Mouse (Mus musculus) adrenal gland, adult 8-10 months (tissue): Measurements from ENCODE around the gene Atp1a2. TPM values are rescaled to one million over a fixed set of nuclear protein-coding genes. Genes with fewer than 3 reads are reported as not detected.

Source experiments
- DNase-seq: peaks from one replicate; pipeline ENCODE4 v3.0.0; 2022
- total RNA-seq, 4 experiments: library from RNA; stranded (reverse); gene quantifications; 2 replicates each; pipeline ENCODE4 v1.2.4; 2022

The Atp1a2 gene
- total RNA-seq, 4 experiments from 2014 or later = 34.9 to 107 (median 92.5) TPM

DNA sequence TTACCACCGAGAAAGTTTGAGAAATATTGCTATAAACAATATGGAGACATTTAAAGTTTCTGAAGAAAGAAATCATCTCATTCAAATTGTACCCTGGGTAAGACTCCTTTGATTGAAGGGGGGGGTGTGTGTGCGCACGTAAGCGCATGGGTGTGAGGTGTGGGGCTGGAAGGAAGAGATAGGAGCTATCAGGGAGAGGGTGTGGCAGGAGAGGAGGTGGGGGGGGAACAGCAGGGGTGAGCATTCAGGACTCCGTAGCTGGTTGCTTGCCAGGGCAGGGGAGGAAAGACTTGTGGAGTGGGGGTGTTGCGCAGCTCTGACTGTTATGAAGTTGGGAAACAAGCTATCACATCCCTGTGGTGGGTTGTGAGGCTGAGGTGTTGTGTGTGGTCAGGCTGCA is 6.6 kb upstream of the Atp1a2 start:
- DNase-seq = no peak

DNA sequence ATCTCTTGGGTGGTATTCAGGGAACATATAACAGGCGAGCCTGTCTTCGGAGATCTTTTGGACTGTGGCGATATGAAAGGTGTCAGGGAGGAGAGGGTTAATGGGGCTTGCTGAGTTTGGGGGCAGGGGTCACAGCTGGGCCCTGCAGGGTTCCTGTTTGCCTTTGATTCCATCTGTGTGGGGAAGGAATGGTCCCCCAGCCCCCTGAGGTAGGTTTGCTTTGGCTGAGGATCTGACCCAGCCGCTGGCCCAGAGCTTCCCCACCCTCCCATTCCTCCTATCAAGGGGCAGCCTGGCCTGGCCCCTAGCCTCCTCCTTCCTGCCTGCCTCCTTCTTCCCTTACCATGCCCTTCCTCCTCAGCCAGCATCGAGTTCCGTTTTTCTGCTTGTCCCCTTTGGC is 5.0 kb upstream of the Atp1a2 start:
- DNase-seq = no peak

DNA sequence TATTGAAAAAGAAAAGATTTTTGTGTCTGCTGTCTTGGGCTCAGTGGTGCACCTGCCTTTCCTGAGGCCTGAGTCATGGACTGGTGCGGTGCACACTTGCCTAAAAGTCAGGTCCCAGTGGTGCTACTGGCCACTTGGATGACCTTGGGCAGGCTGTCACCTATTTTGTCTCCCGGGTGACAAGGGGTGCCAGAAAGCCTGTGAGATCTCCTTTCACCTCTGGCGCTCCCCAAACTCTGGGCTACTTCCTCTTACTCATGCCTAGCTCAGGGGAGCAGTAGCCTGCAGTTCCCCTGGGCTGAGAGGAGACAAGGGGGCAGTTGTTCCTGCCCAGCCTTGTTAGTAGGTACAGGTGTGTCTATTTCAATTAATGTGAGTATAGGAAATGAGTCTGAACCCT is 4.4 kb upstream of the Atp1a2 start:
- no peak for DNase-seq

DNA sequence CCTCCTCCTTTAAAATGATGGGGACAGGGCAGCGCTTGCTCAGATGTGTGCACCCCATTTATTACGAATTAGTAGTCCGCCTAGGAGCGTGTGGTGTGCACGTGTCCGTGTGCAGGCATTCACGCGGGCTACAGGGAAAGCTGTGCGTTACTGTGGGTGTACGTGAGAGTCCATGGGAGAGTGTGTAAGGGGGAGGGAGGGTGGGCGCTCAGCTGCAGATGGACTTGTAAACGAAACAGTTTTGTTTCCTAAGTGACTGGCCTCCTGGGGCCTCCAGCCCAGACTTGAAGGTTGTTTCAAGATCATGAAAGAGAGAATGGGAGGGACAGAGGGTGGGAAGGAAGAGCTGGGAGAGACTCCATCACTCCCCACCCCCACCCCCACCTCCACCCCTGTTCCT is 3.3 kb upstream of the Atp1a2 start:
- no peak for DNase-seq

DNA sequence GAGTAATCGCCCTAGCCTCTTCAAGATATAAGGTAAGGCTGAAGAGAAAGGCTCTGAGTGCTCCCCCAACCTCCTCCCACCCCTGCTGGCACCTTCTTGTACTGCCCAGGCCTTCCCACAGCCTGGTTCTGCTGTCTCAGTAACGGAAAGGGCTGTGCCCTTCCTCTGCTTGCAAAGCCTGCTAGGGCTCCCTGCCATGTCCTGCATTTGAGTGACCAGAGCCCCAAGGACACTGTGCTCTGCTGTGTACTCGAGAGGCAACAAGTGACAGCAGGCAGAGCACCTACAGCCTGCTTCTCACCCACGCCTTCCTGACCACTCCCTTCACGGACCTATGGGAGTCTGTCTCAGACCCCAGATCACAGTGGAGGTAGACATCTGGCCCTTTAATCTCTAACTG is 2.4 kb upstream of the Atp1a2 start:
- DNase-seq = peak; percentile 67

DNA sequence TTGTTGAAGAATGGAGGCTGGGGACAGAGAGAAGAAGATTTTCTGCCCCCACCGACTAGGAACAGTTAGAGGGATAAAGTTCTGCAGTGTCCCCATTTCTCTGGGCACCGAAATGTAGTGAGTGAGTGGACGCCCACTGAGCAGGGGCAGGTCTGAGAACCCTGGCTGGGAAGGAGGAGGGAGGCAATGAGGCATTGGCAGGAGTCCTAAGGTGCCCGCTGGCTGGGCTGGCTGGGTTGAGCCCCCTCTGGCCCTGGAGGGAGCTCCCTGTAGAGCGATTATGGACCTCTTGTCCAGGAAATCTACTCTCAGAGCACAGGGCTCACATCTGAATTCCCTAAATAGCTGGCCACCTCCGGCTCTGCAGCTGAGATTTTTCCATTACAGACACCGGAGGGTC is 1.7 kb upstream of the Atp1a2 start:
- DNase-seq = no peak

DNA sequence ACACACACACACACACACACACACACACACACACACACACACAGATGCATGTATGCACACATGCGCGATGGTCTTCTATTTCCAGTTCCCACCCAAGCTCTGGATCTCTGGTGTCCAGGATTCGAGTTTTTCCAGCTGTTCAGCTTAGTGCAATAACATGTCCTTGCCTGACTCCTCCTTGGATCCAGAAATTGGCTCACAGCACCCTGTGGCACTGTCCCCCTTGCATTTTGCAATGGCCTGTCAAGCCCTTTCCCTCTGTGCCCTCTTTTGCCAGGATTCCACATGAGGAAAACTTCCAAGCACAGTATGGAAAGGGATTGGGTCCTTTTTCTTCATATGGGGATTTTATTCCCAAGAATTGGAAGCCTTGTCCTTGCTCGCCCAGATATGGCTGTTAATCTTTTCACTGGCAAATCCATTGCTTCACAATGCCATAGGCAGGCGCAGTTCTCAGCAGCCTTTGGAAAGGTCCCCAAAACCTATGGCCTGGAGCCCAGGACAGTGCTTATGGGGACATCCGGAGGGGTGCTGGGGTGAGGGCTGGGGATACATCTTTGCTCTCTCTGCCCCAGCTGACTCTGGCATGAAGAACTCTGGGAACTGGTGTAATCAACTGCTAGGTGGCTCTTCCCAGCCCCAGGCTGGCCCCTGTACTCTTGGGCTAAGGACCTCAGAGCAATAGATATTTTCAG is 901 bp downstream of the Atp1a2 start:
- DNase-seq = no peak

DNA sequence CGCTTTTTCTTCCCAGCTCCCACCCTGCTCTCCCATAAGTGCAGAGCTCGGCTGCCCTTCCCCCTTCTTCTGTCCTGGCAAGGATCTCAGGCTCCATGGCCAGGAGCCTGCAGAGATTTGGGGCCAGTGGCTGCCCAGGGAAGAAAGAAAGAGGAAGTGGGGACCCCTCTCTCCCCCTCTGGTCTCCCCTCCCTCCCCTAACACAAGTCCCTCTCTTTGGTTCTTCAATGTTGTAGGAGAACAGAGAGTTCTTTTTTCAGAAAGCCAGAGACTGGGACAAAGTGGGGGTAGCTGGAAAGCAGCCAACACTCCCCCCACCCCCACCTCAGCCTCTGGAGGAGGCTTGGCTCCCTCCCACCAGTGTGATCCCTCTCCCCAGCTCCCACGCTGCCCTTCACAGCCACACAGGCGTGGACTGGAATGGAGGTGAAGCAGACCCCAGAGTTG is 2.1 kb downstream of the Atp1a2 start:
- DNase-seq = no peak

DNA sequence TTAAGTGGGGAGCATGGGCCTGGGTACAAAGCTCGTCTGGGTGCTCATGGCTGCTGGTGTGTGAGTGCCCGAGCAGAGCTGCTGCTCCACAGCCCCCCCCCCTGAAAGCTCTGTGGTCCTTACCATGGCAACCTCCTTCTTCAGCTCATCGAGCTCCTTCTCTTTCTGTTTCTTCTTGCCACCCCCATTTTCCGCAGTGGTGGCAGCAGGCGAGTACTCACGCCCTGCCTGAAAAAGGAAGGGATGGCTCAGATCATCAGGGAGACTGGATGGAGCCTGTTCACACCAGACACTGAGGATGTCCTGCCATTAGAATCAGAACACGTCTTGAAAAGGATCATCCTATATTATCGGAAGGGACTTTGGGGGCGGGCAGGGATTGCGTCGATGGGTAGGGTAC is 4.4 kb downstream of the Atp1a2 start:
- DNase-seq = no peak

DNA sequence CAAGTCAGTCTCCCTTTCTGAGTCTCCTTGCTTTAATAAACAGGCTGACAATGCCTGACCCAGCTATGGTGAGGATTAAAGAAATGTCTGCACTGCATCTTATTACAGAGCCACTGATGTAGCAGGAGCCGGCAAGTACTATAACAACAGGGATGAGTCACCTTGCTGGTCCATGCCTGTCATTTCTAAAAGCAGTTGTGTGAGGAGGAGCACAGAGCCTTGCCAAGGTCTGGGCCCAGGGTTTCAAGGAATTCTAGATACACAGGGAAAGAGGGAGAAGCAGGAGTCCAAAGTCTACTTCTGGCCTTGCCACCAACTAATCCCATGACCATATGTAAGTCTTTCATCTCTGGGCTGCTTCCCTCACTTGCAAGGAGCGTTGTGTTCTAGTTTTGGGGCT is 5.0 kb downstream of the Atp1a2 start:
- no peak for DNase-seq

DNA sequence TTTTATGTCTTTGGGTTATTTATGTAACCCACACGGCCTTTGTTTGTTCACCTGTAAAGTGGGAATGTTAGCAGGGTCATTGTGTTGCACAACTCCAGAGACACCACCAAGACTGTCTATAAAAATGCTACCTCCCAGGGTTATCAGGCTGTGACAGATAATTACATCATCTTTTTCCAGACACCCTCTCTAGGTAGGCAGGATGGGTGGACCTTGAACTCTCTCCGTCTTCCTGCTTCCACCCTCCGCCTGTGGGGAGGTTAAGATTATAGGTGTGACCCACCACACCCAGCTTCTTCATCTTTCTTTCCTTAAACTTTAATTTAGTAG is 8.3 kb downstream of the Atp1a2 start:
- DNase-seq = no peak

DNA sequence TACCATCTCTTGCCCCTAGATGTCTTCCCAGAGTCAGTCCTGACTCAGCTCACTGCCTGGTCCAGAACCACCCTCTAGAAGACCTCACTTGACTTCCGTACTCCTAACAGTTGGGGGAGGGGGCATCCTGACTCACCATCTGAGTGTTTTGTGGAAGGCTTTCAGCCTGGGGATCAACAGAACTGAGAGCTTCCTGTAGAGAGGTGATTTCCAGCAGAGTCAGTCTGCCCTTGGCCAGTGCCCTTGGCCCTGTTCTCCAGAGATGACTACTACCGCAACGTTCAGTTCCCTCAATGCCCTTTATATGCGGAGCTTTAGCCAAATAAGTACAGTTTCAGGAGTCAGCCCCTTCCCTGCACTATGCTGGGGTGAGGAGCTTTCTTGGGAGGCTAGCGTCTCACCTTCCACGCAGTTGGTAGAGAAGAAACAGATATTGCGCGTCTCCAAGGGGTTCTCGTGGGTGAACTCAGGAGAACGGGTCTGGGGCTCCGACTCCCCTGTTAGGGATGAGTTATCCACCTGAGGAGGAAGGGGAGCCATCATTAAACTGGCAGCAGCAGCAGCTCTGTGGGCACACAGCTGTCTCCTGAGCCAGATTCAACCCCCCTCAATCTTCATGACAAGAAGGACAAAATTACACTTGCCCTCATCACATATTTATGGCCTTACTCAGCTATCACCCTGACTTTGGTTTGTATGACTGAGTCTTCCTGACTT is 8.8 kb downstream of the Atp1a2 start:
- peak; percentile 75 for DNase-seq

DNA sequence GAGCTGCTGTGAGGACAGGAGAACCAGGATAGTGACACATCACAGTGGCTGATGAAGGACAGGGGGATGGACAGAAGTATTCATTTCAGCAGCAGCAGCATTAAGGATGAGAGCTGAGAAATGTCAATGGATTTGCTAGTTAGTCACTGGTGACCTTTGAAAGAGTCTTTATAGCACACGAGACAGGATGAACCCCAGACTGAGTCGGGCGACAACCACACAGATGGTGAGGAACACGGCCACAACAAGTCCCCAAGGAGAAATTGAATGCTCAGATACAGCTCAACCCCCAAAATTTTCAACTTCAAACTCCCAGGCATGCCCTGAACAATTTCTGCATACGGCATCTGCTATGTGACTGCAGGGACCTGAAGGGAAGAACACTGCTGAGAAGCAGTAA is 11.1 kb downstream of the Atp1a2 start:
- no peak for DNase-seq

DNA sequence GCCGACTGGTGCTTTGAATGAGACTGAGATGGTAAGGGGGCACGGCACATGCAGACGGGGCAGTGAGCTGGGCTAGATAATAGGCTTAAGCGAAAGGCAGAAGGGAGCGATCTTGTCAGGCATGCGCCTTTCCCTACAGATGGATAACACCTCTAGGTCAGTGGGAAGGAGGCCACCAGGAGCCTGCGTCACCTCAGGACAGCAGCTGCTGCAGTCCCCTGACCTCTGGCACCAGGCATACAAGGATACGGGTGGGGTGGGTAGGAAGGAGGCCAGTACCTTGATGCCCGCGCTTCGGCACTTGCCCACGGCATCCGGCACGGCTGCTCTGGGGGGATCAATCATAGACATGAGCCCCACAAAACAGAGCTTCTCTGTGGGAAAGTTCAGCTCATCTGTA is 13.6 kb downstream of the Atp1a2 start:
- no peak for DNase-seq

DNA sequence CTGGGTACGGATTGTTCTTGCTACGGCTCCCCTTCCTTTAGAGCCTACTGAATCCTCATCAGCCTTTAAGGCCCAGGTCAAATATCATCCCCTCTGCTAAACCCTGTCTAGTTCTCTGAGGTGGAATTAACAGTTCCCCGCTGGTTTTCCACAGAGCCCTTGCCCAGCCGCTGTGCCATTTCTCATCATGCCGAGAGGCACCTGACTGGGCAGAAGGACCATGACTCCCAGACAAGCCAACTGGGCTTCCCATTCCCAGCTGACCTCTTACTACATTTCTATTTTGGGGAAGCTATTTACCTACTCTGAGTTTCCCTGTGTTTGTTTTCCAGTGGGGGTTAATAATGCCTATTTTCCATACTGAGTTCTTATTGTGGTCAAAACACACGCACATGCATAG is 14.8 kb downstream of the Atp1a2 start:
- no peak for DNase-seq

DNA sequence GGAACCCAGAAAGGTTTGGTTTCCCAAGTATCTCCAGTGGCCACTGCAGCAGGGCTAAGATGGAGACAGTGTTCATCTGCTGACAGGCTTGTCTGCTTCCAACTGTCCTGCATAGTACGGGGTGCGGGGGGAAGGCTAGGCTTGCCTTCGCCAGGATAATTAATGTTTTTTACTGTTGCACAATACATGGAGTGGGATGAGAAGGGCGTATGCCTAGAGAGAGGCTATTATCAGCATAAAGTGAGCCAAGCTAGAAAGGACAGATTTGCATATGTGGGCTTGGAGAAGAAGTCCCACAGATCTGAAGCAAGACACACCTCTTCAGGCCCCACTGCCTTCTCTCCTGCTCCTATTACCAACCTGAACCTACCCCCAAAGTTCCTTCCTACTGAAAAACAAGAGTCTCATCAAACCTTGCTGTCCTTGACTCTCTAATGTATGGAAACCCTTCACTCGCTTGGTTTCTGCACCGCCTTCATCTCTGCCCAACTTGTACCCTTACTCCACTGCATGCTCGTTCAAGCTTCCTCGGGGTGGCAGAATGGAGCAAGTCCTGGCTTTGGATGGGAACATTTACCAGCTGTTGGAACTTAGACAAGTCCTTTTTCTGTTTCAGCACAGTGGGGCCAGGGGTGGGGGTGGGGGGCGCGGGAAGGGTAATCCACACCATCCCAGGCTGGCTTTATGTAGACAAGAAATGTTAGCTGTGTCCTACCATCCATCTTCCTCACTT is 16.2 kb downstream of the Atp1a2 start:
- peak; percentile 62 for DNase-seq

DNA sequence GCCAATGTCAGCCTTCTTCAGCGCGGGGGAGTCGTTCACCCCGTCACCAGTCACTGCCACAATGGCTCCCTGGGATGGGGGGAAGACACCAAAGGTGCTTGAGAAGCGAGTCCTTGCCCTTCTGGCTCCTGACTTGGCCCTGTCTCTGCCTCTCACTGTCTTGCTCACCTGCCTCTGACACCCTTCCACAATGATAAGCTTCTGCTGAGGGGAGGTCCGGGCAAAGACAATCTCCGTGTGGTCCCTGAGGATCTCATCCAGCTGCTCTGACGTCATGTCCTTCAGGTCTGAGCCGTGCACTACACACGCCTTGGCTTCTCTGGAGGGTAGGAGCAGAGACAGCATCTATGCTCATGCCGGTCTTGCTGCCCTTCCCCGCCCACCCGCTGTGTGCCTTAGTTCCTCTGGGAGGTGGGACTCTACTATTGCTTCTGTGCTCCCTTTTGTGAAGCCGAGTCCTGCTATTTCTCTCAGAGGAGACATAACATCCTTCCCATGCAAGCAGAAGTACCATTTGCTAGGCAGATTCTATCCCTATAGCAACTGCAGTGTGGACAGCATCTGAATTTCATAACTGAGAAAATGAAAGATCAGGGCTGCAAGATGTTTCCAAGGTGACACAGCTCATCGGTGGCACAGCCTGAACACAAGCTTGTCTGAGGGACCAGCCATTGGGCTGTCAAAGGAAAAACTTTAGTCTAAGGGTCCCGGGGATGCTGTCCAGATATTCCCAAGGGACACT is 17.9 kb downstream of the Atp1a2 start:
- DNase-seq = no peak

DNA sequence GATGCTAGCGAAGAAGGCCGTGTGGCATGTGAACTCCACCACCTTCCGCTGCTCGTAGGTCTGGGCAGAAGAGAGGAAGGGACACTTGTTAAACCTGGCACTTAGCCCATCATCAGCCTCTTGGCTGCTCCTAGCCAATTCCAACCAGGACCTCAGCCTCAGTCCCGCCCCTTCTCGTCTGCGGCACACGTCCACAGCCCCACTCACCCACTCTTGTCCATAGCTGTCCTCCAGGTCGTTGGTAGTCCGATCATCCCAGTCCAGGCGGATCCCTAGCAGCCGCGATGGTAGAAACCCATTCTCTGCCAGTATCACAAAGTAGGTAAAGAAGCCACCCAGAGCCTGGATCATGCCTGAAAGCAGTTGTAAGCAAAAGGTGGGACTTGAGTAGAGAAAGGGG is 19.5 kb downstream of the Atp1a2 start:
- no peak for DNase-seq

DNA sequence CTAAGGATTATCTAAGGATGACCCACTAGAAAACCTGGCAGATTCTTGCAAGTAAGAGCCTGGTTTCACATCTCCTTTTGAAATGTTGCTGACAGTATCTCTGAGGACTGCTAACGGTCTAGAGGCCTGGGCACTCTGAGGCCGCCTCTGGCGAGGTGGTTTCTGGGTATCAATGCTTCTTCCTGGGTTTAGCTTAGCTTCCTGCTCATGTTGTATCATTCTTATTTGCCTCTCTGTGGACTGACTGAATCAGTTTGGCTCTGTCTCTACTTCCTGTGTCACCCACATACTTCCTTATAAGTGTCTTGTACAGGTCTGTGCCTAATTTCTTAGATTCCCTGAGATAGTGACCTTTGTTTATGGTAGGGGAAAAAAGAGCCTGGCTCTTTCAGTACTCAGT is 20.7 kb downstream of the Atp1a2 start:
- no peak for DNase-seq

DNA sequence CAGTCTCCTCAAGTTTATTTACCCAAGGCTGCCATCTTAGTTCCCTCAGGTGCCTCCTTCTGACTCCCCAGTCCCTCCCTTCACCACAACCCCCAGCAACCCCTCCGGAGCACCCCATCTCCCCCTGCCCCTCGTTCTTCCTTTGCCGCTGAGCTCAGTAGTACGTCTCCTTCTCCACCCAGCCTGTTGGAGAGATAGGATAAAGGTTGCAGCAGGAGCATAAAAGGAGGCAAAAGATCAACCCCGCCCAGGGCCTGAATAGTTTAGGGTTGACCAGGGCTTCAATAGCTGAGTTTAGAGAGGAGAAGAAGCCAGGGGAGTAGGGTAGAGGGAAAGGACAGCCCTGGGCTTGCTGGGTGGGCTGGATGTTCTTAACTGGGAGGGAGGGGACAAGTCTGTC is 23.3 kb downstream of the Atp1a2 start:
- DNase-seq = no peak

DNA sequence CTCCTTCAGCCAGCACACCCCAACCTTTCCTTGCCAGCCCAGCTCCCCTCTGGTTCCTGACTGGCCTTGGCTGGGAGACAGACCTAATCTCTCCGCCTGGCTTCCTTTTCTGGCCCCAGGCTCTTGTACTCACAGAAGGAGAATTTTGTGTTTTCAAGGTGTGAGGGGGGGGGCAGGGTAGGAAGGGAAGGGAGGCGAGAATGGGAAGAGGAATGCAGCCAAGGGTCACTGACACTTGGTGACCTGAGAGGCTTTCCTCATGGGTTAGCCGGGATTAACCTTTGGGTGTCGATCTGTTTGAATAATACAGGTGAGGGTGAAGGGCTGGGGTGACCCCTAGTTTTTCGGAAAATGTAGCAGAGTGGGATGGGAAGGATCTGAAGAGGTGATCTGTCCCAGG is 23.7 kb downstream of the Atp1a2 start:
- no peak for DNase-seq

DNA sequence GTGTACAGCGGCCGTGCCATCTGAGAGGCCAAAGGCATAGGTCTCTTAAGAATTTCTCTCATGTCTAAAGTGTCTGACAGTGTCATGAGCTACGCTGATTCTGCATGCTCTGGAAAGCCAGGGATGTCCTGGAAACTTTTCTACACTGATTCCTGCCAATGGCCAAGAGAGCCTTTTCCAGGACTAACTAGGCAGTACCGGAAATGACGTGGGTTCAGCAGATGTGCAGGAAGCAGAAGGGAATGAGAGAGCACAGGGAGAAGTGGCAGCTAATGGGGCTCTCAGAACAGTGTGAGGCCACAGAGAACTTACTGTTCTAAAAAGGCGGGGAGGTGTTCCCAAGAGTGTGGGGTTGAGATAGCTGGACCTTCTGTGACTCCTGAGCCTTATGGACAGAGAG is 24.5 kb downstream of the Atp1a2 start:
- DNase-seq = no peak

DNA sequence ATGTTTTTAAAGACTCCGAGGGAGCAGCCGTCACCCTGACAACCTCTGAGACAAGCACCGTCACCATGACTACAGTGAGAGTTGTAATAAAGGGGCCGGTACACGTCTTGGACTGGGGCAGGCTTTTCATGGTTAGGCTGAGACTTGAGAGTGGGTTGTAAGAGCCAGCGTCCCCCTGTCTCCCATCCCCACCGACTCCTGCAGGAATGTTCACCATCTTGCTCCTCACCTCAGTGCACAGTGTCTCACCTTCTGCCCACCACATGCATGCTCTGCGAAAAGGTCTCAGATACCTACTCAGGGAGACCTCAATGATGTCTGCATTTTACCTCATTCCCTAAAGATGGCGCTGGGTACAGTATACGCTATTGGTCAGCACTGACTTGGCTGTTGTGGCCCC is 26.1 kb downstream of the Atp1a2 start:
- DNase-seq = no peak
